Mouse (Mus musculus): ENCODE data around the gene Cbfa2t3. TPM values are rescaled to one million over a fixed set of nuclear protein-coding genes. Genes with fewer than 3 reads are reported as not detected.

The Cbfa2t3 gene
- total and polyA plus RNA-seq, 3 experiments = 10.5 to 102 TPM; not detected in 1

DNA sequence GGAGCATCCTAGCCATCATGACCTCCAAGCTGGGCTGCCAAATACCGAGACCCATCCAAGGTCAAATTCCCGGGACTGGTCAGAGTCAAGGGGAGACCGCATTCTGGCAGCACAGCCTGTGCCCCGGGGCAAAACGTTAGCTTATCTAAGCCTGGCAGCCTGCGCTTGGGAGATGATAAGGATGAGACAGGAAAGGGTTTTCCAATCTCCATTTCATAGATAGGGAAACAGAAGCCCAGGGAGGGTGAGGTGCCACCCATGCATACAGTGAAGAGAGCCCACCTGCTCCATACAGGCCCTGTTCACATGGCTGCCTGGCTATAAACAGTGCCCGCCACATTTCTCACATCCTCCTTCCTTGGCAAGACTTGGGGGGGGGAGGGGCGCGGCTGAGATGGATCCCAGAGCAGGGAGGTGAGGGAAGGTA, 32.6 kb downstream of the Cbfa2t3 start (continued):
- TF ChIP-seq GATA1 (IDR thresholded peaks at IDR 0.05; ENCODE audit: low read depth, low read length) = peak; percentile 99
- TF ChIP-seq ELF1 (IDR thresholded peaks at IDR 0.05; ENCODE audit: low read depth, low read length) = no peak
- TF ChIP-seq ETS1 (IDR thresholded peaks at IDR 0.05; ENCODE audit: low read depth, low read length) = peak; percentile 92
- TF ChIP-seq BHLHE40 (IDR thresholded peaks at IDR 0.05; ENCODE audit: borderline replicate concordance, low read depth, low read length) = peak; percentile 68
- TF ChIP-seq GABPA (IDR thresholded peaks at IDR 0.05; ENCODE audit: low read depth, low read length) = no peak
- TF ChIP-seq MXI1 (IDR thresholded peaks at IDR 0.05; ENCODE audit: low read depth, low read length) = peak; percentile 88; the same call in 1 of the 2 replicates
- TF ChIP-seq JUND (IDR thresholded peaks at IDR 0.05; ENCODE audit: low read depth, low read length) = no peak
- TF ChIP-seq TCF12 (IDR thresholded peaks at IDR 0.05; ENCODE audit: low read depth, low read length) = peak; percentile 100
- TF ChIP-seq MYB (IDR thresholded peaks at IDR 0.05; ENCODE audit: low read depth, low read length) = peak; percentile 89
- TF ChIP-seq TBP (IDR thresholded peaks at IDR 0.05; ENCODE audit: low read depth, low read length) = no peak
- TF ChIP-seq EP300 (IDR thresholded peaks at IDR 0.05; ENCODE audit: low read depth in 1 of 2, low read length in 2 of 2) = peak; percentile 99
- no peak for TF ChIP-seq E2F4 (IDR thresholded peaks at IDR 0.05; ENCODE audit: borderline replicate concordance, low read depth, low read length)
- no peak for TF ChIP-seq HCFC1 (IDR thresholded peaks at IDR 0.05; ENCODE audit: low read depth, low read length)
- TF ChIP-seq POLR2AphosphoS2 (IDR thresholded peaks at IDR 0.05; ENCODE audit: low read length) = peak; percentile 63
- TF ChIP-seq ZMIZ1 (IDR thresholded peaks at IDR 0.05; ENCODE audit: low read depth, low read length) = peak; percentile 25; the same call in 1 of the 2 replicates
- no peak for TF ChIP-seq POLR2A (IDR thresholded peaks at IDR 0.05; ENCODE audit: control insufficient read depth in 1 of 2, insufficient read depth in 1 of 2, low read depth in 1 of 2, low read length in 2 of 2, poor library complexity in 1 of 2)
- TF ChIP-seq USF1 (IDR thresholded peaks at IDR 0.05; ENCODE audit: low read depth, low read length) = peak; percentile 51; the same call in 1 of the 2 replicates
- no peak for TF ChIP-seq SMC3 (IDR thresholded peaks at IDR 0.05; ENCODE audit: low read depth, low read length)
- TF ChIP-seq NELFE (IDR thresholded peaks at IDR 0.05; ENCODE audit: low read depth, low read length) = no peak

DNA sequence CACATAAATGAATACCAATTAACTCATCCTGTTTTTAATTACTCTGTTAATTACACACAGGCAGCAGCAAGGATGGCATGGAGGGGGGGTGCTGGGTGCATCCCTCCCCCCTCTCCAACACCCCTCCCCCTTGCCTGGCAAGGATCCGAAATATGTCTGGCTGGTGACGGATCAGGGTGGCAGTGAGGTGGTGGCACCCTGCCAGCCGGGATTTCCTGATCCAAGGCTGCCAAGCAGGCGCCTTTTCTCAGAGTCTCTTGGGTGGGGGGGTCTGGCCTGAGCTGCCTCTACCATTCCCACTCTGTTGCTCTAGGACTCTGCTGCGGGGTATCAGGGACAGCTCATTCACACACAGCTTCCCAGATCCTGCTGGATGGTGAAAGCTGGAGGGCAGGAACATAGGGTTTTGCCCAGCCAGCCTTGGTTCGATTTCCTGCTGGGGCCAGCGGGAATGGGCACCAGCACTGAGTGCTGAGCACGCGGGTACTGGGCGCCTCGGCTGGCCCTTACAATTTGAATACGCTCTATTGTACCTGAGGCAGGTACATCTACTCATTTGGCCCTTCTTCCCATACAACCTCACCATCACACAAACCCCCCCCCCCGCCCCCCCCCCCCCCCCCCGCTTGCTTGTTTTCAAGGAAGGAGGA, 33.1 kb downstream of the Cbfa2t3 start:
- Histone ChIP-seq H3K36me3 (ENCODE audit: control insufficient read depth in 1 of 2, insufficient read depth in 2 of 2, low read length in 2 of 2) (peaks cover 18 to 39% of the 10 kb centered on the region in 2 experiments), H3K4me3 (ENCODE audit: control insufficient read depth in 1 of 2, insufficient read depth in 1 of 2, low read depth in 2 of 2, low read length in 2 of 2) (no peak overlapping the region), H3K79me2 (ENCODE audit: control insufficient read depth, insufficient read depth, low read length, poor library complexity) (peaks cover 89% of the 10 kb centered on the region), H3K9ac (ENCODE audit: control insufficient read depth, low read depth, low read length, poor library complexity, severe bottlenecking) (no peak overlapping the region), H3K27ac (ENCODE audit: control insufficient read depth, low read depth, low read length) (peak overlapping the region; percentile 54), H3K27me3 (ENCODE audit: control insufficient read depth in 1 of 2, insufficient read depth in 2 of 2, low read length in 2 of 2) (no peaks in the 10 kb centered on the region), H3K9me3 (replicated peaks; ENCODE audit: insufficient read depth, low read length) (no peaks in the 10 kb centered on the region), H3K4me1 (ENCODE audit: control insufficient read depth in 1 of 2, insufficient read depth in 2 of 2, low read length in 2 of 2) (peaks cover 14 to 45% of the 10 kb centered on the region in 2 experiments)
- peak in 1 of 2 experiments; percentile 40; a peak in 1 of 4 replicates for TF ChIP-seq POLR2A (IDR thresholded peaks at IDR 0.05; ENCODE audit: control insufficient read depth in 1 of 2, insufficient read depth in 1 of 2, low read depth in 1 of 2, low read length in 2 of 2, poor library complexity in 1 of 2)
- no peak for TF ChIP-seq ZNF384 (IDR thresholded peaks at IDR 0.05; ENCODE audit: low read depth, low read length)
- no peak for TF ChIP-seq NRF1 (IDR thresholded peaks at IDR 0.05; ENCODE audit: insufficient read depth, low read depth, low read length, poor library complexity, severe bottlenecking)
- no peak for TF ChIP-seq MXI1 (IDR thresholded peaks at IDR 0.05; ENCODE audit: low read depth, low read length)
- TF ChIP-seq E2F4 (IDR thresholded peaks at IDR 0.05; ENCODE audit: borderline replicate concordance, low read depth, low read length) = no peak
- TF ChIP-seq ZMIZ1 (IDR thresholded peaks at IDR 0.05; ENCODE audit: low read depth, low read length) = 0 out of 2 replicates have a peak, but pooled peaks have one; percentile 22
- TF ChIP-seq JUND (IDR thresholded peaks at IDR 0.05; ENCODE audit: low read depth, low read length) = no peak
- TF ChIP-seq USF1 (IDR thresholded peaks at IDR 0.05; ENCODE audit: low read depth, low read length) = no peak
- no peak for DNase-seq (ENCODE audit: low read depth, low spot score)

All from MEL (cell line).